Mouse (Mus musculus) cerebellum, postnatal 14 days (tissue): Measurements from ENCODE around the gene Cdt1.

Source experiments
- DNase-seq, 2 experiments: peaks; one replicate each; pipeline ENCODE4 v3.0.0; 2021; ENCODE audit warnings: mixed read lengths in 2 of 2

Cdt1 gene

GRCm38 (mm10) chr8:122574667-122575251, 6.9 kb downstream of the Cdt1 start:
- no peak for DNase-seq

DNA sequence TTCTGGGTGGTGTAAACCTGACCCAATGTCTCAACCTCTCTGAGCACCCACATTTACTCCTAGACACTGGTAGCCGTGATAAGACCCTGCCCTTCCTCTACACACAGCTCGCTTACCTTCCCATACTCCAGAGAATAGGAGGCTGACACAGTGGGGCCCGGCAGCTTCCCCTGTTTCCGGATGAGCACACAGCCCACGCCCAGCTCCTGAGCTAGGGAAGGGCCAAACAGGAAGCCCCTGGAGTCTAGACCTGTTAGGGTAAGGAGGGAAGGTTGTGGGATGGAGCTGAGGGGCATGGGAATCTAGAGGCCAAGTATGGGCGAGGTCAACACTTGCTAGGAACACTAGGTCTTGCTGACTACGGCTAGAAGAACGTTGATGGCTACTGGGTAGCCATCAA, 7.5 kb downstream of the Cdt1 start:
- DNase-seq, result no peak

DNA sequence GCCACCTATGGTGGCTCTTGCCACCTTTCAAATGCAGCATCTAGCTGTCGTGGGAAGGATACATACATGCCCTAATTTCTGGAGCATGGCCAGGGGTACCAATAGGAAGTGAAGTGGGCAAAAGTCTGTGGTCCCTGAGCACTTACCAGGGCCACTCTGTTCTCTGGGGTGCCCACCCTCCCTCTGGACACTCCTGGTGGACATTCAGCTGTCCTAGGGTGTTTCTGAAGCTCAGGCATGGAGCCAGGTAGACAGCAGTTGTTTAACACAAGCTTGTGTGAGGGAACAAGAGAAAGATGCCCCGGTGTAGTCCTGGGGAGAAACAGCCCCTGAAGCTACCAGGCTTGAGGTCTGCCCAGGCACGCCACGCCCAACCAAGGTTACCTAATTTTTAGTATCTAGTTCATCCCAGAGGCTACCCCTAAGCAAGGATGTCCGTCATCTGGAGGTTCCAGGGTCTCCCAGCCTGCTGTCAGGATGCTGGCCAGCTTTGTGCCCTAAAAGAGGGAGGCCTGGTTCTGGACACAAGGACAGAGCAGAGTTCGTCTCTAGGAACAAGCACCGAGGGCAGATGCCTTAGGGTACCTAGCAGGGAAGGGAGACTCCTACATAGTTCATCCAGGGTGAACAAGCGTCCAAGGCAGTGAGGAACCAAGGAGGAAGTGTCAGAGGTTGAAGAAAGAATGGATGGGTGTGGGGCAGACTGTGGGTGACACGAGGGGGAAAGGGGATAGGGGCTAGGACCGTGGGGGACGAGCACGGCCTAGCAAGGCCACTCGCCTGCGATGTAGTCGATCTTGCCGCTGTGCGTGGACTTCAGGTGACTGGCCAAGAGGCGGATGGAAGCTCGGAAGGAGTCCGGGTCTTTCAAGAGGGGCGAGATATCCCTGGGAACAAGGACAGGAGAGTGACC, 8.2 kb downstream of the Cdt1 start:
- peak; percentile 38 to 49 for DNase-seq

DNA sequence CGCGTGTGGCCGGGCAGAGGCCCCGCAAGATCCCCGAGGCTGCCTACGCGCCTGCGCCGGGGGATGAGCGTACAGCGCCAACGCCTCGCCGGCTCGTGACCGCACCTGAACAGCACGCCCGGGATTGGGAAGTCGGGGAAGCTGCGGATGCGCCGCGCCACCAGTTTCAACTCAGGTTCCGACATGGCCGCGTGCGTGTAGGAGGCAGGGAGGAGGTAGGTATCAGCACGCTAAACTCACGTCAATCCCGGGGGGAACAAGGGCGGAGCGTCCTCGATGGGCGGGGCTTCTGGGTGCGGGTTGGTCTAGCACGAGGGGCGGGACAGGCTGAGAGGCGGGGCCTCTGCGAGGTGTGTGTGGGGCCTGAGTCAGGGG, 8.8 kb downstream of the Cdt1 start, which contains the start of gene Aprt:
Aprt (minus strand) TSS at position 262 of the 375 bp plus-strand sequence.
- DNase-seq, result peak; percentile 94 to 95

DNA sequence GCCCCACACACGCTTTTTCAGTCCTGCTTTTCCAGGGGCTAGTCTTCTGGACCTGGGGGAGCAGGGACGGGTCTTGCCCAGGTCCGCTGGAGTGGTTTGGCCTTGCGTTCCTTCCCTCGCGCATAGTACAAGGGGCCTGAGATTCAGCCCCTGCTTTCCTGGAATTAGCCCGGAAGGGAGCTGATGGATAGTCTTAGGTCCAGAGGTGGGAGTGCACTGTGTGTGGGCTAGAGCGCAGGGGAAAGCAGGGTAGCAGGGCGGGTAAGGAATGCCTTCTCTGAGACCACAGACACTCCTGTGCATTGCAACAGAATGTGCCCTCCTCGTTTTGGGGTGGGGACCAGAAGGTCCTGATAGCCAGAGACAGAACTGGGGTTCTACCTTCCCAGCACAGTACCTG, 9.3 kb downstream of the Cdt1 start:
- no peak for DNase-seq

GRCm38 (mm10) chr8:122579196-122579595, 11.4 kb downstream of the Cdt1 start:
- DNase-seq, result no peak

- DNase-seq, result no peak
Observed at GRCm38 (mm10) chr8:122580926-122581325, 13.1 kb downstream of the Cdt1 start.

GRCm38 (mm10) chr8:122584981-122585380, 17.2 kb downstream of the Cdt1 start:
- no peak for DNase-seq

DNA sequence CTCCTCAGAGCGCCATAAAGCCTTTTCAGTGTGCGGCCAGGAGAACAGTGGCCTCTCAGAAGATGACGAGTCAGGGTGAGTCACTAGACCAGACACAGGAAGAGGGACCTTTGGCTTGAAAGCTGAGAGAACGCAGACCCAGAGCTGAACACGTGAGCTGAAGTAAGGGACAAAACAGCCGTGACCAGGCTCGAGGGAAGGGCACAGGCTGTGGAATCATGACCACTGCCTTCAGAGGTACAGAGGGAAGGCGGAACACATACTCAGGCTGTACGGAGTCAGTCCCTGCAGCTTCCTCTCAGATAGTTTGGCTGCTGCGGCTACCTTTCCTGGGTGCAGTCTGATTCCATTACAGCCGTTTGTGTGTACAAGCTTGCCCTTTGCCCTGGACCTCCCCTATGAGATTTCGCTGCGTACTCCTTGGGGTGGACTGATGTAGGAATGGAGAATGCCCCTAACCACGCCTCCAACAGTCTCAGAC, 17.6 kb downstream of the Cdt1 start:
- no peak for DNase-seq

DNA sequence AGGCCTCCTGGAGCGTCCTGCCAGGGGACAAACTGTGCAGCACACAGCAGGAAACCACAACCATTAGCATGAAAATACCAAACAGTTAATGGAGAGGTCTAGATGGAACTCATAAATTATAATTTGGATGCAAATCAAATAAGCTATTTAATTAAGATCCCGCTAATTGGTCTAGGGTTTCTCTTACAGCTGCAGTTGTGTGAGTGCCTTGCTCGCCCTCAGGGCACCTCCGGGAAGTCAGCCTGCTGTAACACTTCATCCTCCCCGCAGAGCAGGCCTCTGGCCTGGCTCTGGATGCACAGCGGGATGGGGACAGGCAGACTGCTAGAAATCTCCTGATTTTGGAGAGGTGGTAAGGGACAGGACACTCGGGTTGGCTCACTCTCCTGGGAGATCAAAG, 18.4 kb downstream of the Cdt1 start:
- DNase-seq, result no peak

DNA sequence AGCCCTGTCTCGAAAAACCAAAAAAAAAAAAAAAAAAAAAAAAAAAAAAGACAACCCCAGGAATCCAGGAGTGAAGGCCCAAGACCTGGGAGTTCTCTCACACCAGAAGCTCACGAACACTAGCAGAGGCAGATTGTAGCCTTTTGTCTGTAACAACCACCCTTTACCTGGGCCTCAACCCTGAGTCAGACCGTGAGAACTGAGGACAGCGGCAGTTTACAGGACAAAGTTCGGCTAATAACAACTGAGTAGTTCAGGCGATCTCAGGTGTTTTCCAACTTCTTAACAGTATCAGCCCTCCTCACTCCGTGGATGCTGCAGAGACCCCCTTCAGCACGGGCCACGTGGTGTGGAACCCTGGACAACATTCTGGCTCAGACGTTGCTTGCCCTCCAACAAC, 18.9 kb downstream of the Cdt1 start:
- no peak for DNase-seq

- no peak for DNase-seq
Observed at GRCm38 (mm10) chr8:122593240-122593639, 25.4 kb downstream of the Cdt1 start.

GRCm38 (mm10) chr8:122593783-122594507, 26.1 kb downstream of the Cdt1 start:
- DNase-seq, result peak; percentile 59 to 70

DNA sequence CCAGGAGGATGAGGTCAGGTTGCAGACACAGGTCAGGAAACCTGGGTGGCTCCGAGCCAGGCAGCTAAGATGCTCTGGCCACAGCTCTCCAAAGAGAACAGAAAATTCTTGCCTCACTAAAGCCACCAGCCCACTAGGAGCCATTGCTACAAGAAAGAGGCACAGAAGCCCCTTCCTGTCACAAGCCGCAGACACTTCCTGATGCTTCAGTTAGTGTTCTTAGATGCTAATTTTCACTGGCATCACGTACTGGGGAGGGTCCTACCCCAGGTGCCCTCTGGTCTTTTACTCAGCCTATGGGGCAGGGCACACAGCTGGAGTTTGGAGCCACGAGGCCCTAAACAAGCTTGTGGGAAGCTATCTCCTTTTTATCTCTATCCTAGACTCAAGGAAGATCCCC, 28.2 kb downstream of the Cdt1 start:
- no peak for DNase-seq

DNA sequence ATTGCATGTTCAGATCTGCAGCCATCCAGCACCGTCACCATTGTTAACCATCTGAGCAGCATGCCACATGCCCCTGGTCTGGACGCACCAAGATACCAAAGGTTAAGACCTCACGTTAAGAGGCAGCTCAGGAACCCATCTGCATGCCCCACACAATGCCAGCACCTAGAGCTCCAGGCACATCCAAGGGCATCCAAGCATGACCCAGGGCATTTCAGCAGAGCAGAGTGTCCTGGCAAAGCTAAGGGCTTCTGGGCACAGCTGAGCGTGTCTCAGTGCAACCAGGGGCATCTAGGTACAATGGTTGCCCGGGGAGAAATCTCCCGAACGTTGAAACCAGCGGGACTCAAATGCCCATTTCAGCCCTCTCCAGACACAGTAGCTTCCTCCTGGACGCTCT, 32.9 kb downstream of the Cdt1 start:
- DNase-seq, result no peak

- no peak for DNase-seq
Observed at GRCm38 (mm10) chr8:122604640-122605039, 36.8 kb downstream of the Cdt1 start.

- no peak for DNase-seq
Observed at GRCm38 (mm10) chr8:122605367-122605766, 37.6 kb downstream of the Cdt1 start.

DNA sequence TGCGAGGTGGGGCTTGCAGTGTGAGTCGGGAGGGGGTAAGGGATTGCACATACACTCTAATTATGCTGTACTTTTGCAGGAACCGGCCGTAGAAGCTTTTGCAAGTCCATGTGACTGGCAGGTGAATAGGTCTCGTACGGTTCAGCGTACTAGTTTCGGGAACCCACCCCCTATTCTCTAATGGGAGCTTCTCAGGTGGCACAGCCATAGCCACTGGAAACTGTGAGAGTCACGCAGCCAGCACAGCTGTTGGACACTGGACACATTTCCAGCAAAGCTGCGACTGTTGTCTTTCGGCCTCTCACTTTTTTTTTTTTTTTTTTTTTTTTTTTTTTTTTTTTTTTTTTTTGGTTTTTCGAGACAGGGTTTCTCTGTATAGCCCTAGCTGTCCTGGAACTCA, 39.0 kb downstream of the Cdt1 start:
- no peak for DNase-seq

DNA sequence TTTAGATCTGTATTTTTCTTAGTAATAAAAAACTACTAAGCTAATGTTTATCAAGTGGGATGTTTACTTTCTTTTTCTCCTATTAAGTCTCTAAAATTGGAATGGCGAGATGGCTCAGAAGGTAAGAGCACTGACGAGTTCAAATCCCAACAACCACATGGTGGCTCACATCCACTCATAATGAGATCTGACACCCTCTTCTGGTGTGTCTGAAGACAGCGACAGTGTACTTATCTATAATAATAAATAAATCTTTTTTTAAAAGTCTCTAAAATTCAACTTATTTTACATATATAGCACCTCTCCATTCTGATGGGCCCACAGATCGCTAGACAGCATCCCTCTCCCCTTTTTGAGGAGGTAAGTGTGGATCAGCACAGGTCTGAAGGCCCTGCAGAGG, 42.4 kb downstream of the Cdt1 start:
- no peak for DNase-seq

DNA sequence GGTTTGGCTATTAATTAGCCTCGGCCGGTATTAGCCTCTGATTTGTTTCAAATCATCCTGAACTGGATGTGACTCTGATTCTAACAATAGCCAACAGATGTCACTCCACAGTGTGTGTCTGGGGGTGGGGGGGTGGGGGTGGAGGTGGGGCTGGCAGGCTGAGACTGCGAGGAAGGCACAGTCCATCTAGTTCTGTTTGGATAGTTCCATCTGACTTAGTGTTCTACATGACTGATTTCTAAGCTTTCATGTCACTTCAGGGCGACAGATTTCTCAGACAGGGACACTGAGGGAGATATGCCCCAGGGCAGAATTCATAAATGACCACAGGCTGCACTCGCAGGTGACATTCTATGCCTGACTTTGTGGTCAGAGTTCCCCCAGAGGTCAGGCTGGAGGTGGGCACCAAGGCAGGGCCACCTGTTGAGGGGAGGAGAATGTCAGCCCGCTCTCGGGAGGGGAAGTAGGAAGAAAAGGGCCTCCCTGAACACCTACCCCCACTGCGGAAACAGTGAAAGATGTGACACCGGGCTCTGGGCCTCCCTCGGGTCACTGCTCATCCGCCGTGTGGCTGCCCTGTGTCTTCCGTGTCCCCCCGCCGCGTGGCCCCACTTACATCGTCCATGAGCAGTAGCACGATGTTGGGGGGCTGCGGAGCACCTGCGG, 42.9 kb downstream of the Cdt1 start:
- no peak for DNase-seq

DNA sequence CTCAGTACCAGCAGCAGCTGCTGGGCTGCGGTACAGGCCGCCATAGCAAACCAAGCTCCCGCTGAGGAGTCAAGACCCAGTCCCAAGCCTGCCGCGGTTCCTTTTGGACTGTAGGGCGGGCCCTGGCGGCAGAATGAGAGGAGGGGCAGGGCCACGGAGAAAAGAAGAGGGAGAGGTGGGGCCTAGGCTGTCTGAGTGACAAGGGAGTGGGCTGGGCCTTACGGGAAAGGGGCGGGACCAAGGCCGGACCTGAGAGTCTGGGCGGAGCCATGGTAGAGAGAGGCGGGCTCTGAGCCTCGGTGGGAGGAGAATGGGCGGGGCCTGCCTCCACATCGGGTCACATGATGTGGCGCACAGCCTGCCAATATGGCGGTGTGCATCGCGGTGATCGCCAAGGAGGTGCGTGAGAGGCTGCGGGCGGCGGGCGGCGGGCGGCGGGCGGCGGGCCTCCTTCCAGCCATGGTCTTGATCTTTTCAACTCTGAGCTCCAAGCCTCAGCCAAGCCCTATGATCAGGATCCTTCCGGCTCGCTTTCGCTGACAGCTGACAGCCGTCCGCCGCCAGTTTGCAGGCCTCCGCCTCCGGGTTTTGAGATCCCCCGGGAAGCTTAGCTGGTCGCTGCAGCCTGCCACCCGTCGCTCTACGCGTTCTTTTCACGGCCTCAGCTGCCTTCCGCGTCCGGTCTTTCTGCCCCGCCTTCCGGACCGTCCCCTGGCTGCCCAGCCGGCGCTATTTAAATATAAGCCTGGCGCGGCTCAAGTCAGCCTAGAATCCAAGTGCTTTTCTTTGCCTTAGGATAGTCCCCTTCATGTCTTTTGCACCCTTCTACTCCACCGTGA, 43.7 kb downstream of the Cdt1 start, which contains the start of the genes Galns and Trappc2l:
Galns (minus strand) TSS at position 169 of the 839 bp plus-strand sequence.
Trappc2l (plus strand) TSS at position 346 of the 839 bp plus-strand sequence.
- DNase-seq, result peak; percentile 96 to 97
